Mouse (Mus musculus): Measurements from ENCODE around the gene Ccdc134. TPM values are rescaled to one million over a fixed set of nuclear protein-coding genes. Genes with fewer than 3 reads are reported as not detected.
"Not testable (repeated sequence)": the region's sequence is repeated elsewhere in the genome, so short reads cannot be mapped to it uniquely, and the experiment has no call there.

Ccdc134 gene
- polyA plus RNA-seq, 1 experiment from 2014 or later: 5.5 TPM

DNA sequence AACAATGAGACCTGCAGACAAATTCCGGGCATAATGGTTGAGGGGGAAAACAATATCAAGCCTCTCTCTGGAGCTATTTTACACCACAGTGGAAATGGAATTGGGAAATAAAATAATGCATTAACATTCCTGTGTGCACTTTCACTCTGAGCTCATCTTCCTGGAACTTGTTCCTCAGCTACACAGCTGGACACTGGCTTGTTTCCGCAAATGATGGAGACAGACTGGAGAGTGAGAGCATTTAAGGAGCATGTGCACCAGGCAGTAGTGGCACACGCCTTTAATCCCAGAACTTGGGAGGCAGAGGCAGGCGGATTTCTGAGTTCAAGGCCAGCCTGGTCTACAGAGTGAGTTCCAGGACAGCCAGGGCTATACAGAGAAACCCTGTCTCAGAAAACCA lies 1.0 kb upstream of the Ccdc134 start:
- H3K27ac ChIP-seq (ENCODE audit: low read length); H3K27me3 ChIP-seq (ENCODE audit: control insufficient read depth, insufficient read depth, low read depth, low read length); H3K36me3 ChIP-seq (ENCODE audit: control insufficient read depth, insufficient read depth); ATAC-seq (ENCODE audit: low read depth); H3K9ac ChIP-seq (ENCODE audit: low read depth, low read length); H3K9me3 ChIP-seq (replicated peaks; ENCODE audit: control insufficient read depth, low read length); H3K4me3 ChIP-seq (ENCODE audit: low read depth, low read length): not testable (repeated sequence)
- Histone ChIP-seq H3K4me2 (ENCODE audit: low read depth, low read length) (peak overlapping the region; percentile 98), H3K4me1 (ENCODE audit: control insufficient read depth, low read depth, low read length) (peaks cover 17% of the 10 kb centered on the region)
- 67% methylated on average over 4 of the region's 4 CpGs for WGBS (ENCODE audit: insufficient replicate concordance)

DNA sequence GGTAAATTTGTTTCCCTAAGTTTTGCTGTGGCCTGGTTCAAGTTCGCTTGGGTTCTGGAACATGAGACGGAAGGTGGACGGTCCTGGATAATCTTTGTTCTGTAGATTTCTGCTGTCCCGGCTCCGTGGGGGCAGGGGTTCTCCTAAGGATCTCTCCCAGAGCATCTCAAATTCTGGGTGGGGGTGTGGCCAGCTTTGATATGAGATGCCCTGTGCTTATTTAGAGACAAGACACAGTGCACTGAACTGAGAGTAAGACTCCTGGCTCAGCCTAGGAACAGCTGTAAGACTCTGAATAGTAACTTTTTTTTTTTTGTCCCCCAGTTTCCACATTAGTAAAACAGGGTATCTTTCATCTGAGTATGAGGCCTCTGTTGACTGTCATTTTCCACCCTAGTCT lies 676 bp downstream of the Ccdc134 start:
- no peak for ATAC-seq (ENCODE audit: low read depth)
- peaks cover 17% of the 10 kb centered on the region for H3K4me1 ChIP-seq (ENCODE audit: control insufficient read depth, low read depth, low read length)
- no peaks in the 10 kb centered on the region for H3K36me3 ChIP-seq (ENCODE audit: control insufficient read depth, insufficient read depth)
- H3K9ac ChIP-seq (ENCODE audit: low read depth, low read length): peak overlapping the region; percentile 89
- 3% methylated on average over 5 of the region's 5 CpGs for WGBS (ENCODE audit: insufficient replicate concordance)
- peak overlapping the region; percentile 77 for H3K27ac ChIP-seq (ENCODE audit: low read length)
- H3K4me2 ChIP-seq (ENCODE audit: low read depth, low read length): peak overlapping the region; percentile 98
- peak overlapping the region; percentile 90 for H3K4me3 ChIP-seq (ENCODE audit: low read depth, low read length)
- H3K27me3 ChIP-seq (ENCODE audit: control insufficient read depth, insufficient read depth, low read depth, low read length): no peaks in the 10 kb centered on the region
- no peaks in the 10 kb centered on the region for H3K9me3 ChIP-seq (replicated peaks; ENCODE audit: control insufficient read depth, low read length)

DNA sequence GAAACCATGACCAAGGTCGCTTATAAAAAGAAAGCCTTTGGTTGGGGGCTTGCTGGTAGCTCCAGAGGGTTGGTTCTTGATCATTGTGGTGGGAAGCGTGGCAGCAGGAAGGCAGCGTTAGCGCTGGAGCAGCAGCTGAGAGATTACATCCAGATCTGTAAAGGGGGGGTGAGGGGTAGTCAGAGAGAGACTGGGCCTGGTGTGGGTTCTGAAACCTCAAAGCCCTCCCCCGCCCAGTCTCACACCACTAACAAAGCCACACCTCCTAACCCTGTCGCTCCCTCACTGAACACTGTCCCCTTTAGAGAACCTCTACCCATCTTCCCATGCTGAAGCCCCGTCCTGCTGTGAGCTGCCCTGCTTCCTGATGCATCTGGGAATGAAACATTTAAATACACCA lies 2.9 kb downstream of the Ccdc134 start:
- Histone ChIP-seq H3K4me3 (ENCODE audit: low read depth, low read length) (no peak overlapping the region), H3K9me3 (replicated peaks; ENCODE audit: control insufficient read depth, low read length) (no peaks in the 10 kb centered on the region), H3K27me3 (ENCODE audit: control insufficient read depth, insufficient read depth, low read depth, low read length) (no peaks in the 10 kb centered on the region), H3K9ac (ENCODE audit: low read depth, low read length) (no peak overlapping the region), H3K27ac (ENCODE audit: low read length) (no peak overlapping the region), H3K4me1 (ENCODE audit: control insufficient read depth, low read depth, low read length) (peaks cover 17% of the 10 kb centered on the region), H3K36me3 (ENCODE audit: control insufficient read depth, insufficient read depth) (no peaks in the 10 kb centered on the region), H3K4me2 (ENCODE audit: low read depth, low read length) (no peak overlapping the region)
- no peak for ATAC-seq (ENCODE audit: low read depth)
- WGBS (ENCODE audit: insufficient replicate concordance): 32% methylated on average over 7 of the region's 7 CpGs

DNA sequence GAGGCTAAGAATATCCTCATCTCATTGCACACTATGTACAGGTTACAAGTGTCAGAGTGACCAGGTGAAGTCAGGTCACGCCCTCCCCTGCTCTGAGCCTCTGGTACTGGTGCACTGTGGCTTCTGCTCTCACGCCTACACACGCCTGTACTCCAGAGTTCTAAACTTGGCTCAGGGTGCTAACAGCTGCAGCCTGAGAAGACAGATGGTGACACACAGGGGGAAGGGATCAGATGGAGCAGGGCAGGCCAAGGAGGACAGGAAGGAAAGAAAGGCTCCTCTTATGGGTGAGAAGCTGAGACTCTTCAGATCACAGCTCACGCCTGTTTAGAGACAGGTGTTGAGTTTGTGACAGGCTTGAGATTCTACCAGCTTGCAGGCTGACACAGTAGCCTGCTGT lies 7.7 kb downstream of the Ccdc134 start:
- Histone ChIP-seq H3K27me3 (ENCODE audit: control insufficient read depth, insufficient read depth, low read depth, low read length) (no peaks in the 10 kb centered on the region), H3K4me1 (ENCODE audit: control insufficient read depth, low read depth, low read length) (no peaks in the 10 kb centered on the region), H3K9me3 (replicated peaks; ENCODE audit: control insufficient read depth, low read length) (no peaks in the 10 kb centered on the region), H3K4me2 (ENCODE audit: low read depth, low read length) (no peak overlapping the region), H3K4me3 (ENCODE audit: low read depth, low read length) (no peak overlapping the region), H3K36me3 (ENCODE audit: control insufficient read depth, insufficient read depth) (no peaks in the 10 kb centered on the region), H3K27ac (ENCODE audit: low read length) (no peak overlapping the region), H3K9ac (ENCODE audit: low read depth, low read length) (no peak overlapping the region)
- ATAC-seq (ENCODE audit: low read depth): no peak
- WGBS (ENCODE audit: insufficient replicate concordance): 78% methylated on average over 4 of the region's 4 CpGs

DNA sequence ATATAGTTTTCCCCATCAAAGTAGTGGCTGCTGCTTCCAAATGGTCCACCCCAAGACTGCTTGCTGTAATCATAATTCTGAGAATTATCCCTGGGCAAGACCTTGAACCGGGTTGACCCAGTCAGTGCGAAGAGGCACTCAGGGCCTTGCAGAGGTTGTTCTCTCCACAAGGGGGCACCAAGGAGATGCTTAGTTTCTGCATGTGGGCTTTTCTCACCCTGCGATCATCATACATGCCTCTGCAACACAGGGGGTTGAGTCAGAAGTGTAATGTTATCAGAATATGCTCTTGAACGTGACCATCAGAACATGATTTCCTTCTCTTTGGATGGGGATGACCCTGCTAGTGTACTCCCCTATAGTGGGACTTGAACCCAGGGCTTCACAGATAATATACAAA lies 10.8 kb downstream of the Ccdc134 start:
- Histone ChIP-seq H3K36me3 (ENCODE audit: control insufficient read depth, insufficient read depth) (no peaks in the 10 kb centered on the region), H3K4me2 (ENCODE audit: low read depth, low read length) (no peak overlapping the region), H3K4me3 (ENCODE audit: low read depth, low read length) (no peak overlapping the region), H3K9me3 (replicated peaks; ENCODE audit: control insufficient read depth, low read length) (no peaks in the 10 kb centered on the region), H3K27ac (ENCODE audit: low read length) (no peak overlapping the region), H3K9ac (ENCODE audit: low read depth, low read length) (no peak overlapping the region), H3K4me1 (ENCODE audit: control insufficient read depth, low read depth, low read length) (no peaks in the 10 kb centered on the region), H3K27me3 (ENCODE audit: control insufficient read depth, insufficient read depth, low read depth, low read length) (no peaks in the 10 kb centered on the region)
- ATAC-seq (ENCODE audit: low read depth): 0 out of 2 replicates have a peak, but pooled peaks have one; percentile 47
- 41% methylated on average over 4 of the region's 4 CpGs for WGBS (ENCODE audit: insufficient replicate concordance)

DNA sequence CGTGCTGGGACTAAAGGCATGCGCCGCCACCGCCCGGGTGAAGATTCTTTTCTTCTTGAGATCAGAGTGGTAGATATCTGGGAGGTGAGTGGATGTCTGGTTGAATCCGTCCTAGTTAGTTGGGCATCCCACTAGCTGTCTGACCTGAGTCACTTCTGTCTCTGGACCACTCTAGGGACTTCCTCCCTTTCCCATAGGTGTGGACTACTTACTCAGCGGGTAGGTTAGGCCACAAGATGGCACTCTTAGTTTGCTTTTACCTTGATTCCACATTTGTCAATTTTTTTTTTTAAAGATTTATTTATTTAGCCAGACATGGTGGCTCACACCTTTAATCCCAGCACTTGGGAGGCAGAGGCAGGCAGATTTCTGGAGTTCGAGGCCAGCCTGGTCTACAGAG lies 11.5 kb downstream of the Ccdc134 start:
- no peak overlapping the region for H3K9ac ChIP-seq (ENCODE audit: low read depth, low read length)
- H3K4me2 ChIP-seq (ENCODE audit: low read depth, low read length): no peak overlapping the region
- no peaks in the 10 kb centered on the region for H3K9me3 ChIP-seq (replicated peaks; ENCODE audit: control insufficient read depth, low read length)
- no peak overlapping the region for H3K27ac ChIP-seq (ENCODE audit: low read length)
- H3K36me3 ChIP-seq (ENCODE audit: control insufficient read depth, insufficient read depth): no peaks in the 10 kb centered on the region
- H3K27me3 ChIP-seq (ENCODE audit: control insufficient read depth, insufficient read depth, low read depth, low read length): no peaks in the 10 kb centered on the region
- peaks cover 4% of the 10 kb centered on the region; the same call in 1 of the 2 replicates for H3K4me1 ChIP-seq (ENCODE audit: control insufficient read depth, low read depth, low read length)
- ATAC-seq (ENCODE audit: low read depth): no peak
- H3K4me3 ChIP-seq (ENCODE audit: low read depth, low read length): no peak overlapping the region
- WGBS (ENCODE audit: insufficient replicate concordance): 84% methylated on average over 8 of the region's 8 CpGs

DNA sequence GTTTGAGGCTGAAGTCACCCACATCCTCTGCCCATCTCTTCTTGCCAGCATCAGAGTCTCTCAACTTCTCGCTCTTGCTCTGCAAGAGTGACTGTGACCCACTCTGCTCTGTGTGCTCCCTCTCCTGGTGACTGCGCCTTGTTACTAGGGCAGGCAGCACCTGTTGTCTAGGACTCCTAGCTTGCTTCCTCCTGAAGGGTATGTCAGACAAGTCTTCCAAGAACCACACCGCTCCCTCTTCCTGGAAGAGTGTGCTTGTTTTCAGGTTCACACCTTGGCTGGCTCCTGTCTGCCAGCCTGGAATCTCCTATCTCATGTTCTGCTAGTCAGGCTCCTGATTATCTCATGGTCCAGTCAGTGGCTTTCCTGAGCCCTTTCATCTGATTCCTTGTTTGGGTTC lies 12.6 kb downstream of the Ccdc134 start:
- Histone ChIP-seq H3K4me2 (ENCODE audit: low read depth, low read length) (no peak overlapping the region), H3K36me3 (ENCODE audit: control insufficient read depth, insufficient read depth) (no peaks in the 10 kb centered on the region), H3K27me3 (ENCODE audit: control insufficient read depth, insufficient read depth, low read depth, low read length) (no peaks in the 10 kb centered on the region), H3K9me3 (replicated peaks; ENCODE audit: control insufficient read depth, low read length) (no peaks in the 10 kb centered on the region), H3K4me1 (ENCODE audit: control insufficient read depth, low read depth, low read length) (peaks cover 5% of the 10 kb centered on the region), H3K9ac (ENCODE audit: low read depth, low read length) (no peak overlapping the region), H3K27ac (ENCODE audit: low read length) (no peak overlapping the region), H3K4me3 (ENCODE audit: low read depth, low read length) (no peak overlapping the region)
- WGBS (ENCODE audit: insufficient replicate concordance): 88% methylated on average over 3 of the region's 3 CpGs
- ATAC-seq (ENCODE audit: low read depth): no peak

DNA sequence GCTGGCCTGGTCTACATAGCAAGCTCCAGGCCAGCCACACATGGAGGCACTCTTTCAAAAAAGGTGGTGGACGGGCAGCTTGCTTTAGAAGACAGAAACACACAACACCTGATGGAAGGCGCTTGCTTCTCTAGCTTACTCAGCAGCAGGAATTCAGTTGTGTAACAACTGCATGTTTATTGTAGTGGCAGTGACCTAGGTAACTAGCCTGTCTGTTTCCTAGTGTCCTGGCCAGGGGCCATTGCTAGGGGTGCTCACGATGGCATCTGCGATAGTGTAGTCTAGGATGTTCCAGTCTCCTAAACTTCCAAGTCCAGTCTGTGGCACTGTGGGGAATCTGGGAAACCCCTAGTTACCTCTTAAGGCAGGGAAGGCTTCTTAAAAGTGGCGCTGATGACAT lies 16.4 kb downstream of the Ccdc134 start:
- Histone ChIP-seq H3K9ac (ENCODE audit: low read depth, low read length) (no peak overlapping the region), H3K4me2 (ENCODE audit: low read depth, low read length) (no peak overlapping the region), H3K4me3 (ENCODE audit: low read depth, low read length) (no peak overlapping the region), H3K27ac (ENCODE audit: low read length) (peak overlapping the region; percentile 9), H3K9me3 (replicated peaks; ENCODE audit: control insufficient read depth, low read length) (no peaks in the 10 kb centered on the region), H3K36me3 (ENCODE audit: control insufficient read depth, insufficient read depth) (no peaks in the 10 kb centered on the region), H3K27me3 (ENCODE audit: control insufficient read depth, insufficient read depth, low read depth, low read length) (no peaks in the 10 kb centered on the region), H3K4me1 (ENCODE audit: control insufficient read depth, low read depth, low read length) (peaks cover 29% of the 10 kb centered on the region)
- 78% methylated on average over 5 of the region's 5 CpGs for WGBS (ENCODE audit: insufficient replicate concordance)
- ATAC-seq (ENCODE audit: low read depth): no peak

DNA sequence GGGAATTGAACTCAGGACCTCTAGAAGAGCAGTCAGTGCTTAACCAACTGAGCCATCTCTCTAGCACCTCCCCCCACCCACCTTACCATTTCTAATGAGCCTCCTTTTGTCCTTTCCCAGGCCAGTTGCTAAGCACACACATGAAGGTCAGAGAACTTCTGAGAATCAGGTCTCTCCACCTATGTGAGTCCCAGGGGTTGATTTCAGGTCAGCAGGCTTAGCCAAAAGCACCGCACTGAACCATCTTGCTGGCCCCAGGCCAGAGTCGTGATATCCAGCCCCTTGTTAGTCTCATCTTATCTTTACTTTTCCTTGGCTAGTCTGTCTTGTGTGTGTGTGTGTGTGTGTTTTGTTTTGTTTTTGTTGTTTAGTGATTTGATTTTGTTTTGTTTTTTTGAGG lies 17.7 kb downstream of the Ccdc134 start:
- no peak overlapping the region for H3K4me3 ChIP-seq (ENCODE audit: low read depth, low read length)
- no peak overlapping the region for H3K9ac ChIP-seq (ENCODE audit: low read depth, low read length)
- peaks cover 34% of the 10 kb centered on the region for H3K4me1 ChIP-seq (ENCODE audit: control insufficient read depth, low read depth, low read length)
- H3K36me3 ChIP-seq (ENCODE audit: control insufficient read depth, insufficient read depth): no peaks in the 10 kb centered on the region
- no peaks in the 10 kb centered on the region for H3K27me3 ChIP-seq (ENCODE audit: control insufficient read depth, insufficient read depth, low read depth, low read length)
- H3K27ac ChIP-seq (ENCODE audit: low read length): peak overlapping the region; percentile 90
- H3K9me3 ChIP-seq (replicated peaks; ENCODE audit: control insufficient read depth, low read length): no peaks in the 10 kb centered on the region
- H3K4me2 ChIP-seq (ENCODE audit: low read depth, low read length): no peak overlapping the region
- ATAC-seq (ENCODE audit: low read depth): no peak
- WGBS (ENCODE audit: insufficient replicate concordance): 21% methylated on average over 2 of the region's 2 CpGs
